Mouse (Mus musculus): ENCODE results near the gene Crtc1. TPM values are rescaled to one million over a fixed set of nuclear protein-coding genes. Genes with fewer than 3 reads are reported as not detected.
A peak's percentile ranks its signal among the peaks of the same experiment; 100 is the strongest.

The Crtc1 gene
- polyA plus RNA-seq, 1 experiment: 7.7 TPM

- no peak overlapping the region for H3K4me3 ChIP-seq (ENCODE audit: low read depth, low read length)
- H3K27me3 ChIP-seq (ENCODE audit: control insufficient read depth, insufficient read depth, low read length, poor library complexity, severe bottlenecking): no peaks in the 10 kb centered on the region
- TF ChIP-seq CTCF (IDR thresholded peaks at IDR 0.05; ENCODE audit: low read depth, low read length) (no peak), POLR2A (IDR thresholded peaks at IDR 0.05; ENCODE audit: insufficient read depth, low read length) (no peak), EP300 (IDR thresholded peaks at IDR 0.05; ENCODE audit: insufficient read depth, low read depth, low read length) (no peak)
- H3K9me3 ChIP-seq (replicated peaks; ENCODE audit: control insufficient read depth, insufficient read depth, low read length, poor library complexity, severe bottlenecking): no peaks in the 10 kb centered on the region
- no peaks in the 10 kb centered on the region for H3K4me1 ChIP-seq (ENCODE audit: control insufficient read depth, insufficient read depth, low read length)
- no peak overlapping the region for H3K27ac ChIP-seq (ENCODE audit: insufficient read depth, low read length)
- H3K9ac ChIP-seq (ENCODE audit: low read depth, poor library complexity, severe bottlenecking): no peak overlapping the region
- H3K36me3 ChIP-seq (ENCODE audit: control insufficient read depth, insufficient read depth, low read length, poor library complexity, severe bottlenecking): no peaks in the 10 kb centered on the region
Observed at GRCm38 (mm10) chr8:70460606-70461005, 21.2 kb upstream of the Crtc1 start.

GRCm38 (mm10) chr8:70460199-70460598 lies 20.8 kb upstream of the Crtc1 start:
- TF ChIP-seq EP300 (IDR thresholded peaks at IDR 0.05; ENCODE audit: insufficient read depth, low read depth, low read length) (no peak), POLR2A (IDR thresholded peaks at IDR 0.05; ENCODE audit: insufficient read depth, low read length) (no peak), CTCF (IDR thresholded peaks at IDR 0.05; ENCODE audit: low read depth, low read length) (no peak)
- H3K4me1 ChIP-seq (ENCODE audit: control insufficient read depth, insufficient read depth, low read length): no peaks in the 10 kb centered on the region
- no peaks in the 10 kb centered on the region for H3K9me3 ChIP-seq (replicated peaks; ENCODE audit: control insufficient read depth, insufficient read depth, low read length, poor library complexity, severe bottlenecking)
- no peaks in the 10 kb centered on the region for H3K27me3 ChIP-seq (ENCODE audit: control insufficient read depth, insufficient read depth, low read length, poor library complexity, severe bottlenecking)
- no peak overlapping the region for H3K9ac ChIP-seq (ENCODE audit: low read depth, poor library complexity, severe bottlenecking)
- H3K36me3 ChIP-seq (ENCODE audit: control insufficient read depth, insufficient read depth, low read length, poor library complexity, severe bottlenecking): no peaks in the 10 kb centered on the region
- H3K27ac ChIP-seq (ENCODE audit: insufficient read depth, low read length): no peak overlapping the region
- no peak overlapping the region for H3K4me3 ChIP-seq (ENCODE audit: low read depth, low read length)

GRCm38 (mm10) chr8:70459636-70460035 lies 20.3 kb upstream of the Crtc1 start:
- no peak overlapping the region for H3K9ac ChIP-seq (ENCODE audit: low read depth, poor library complexity, severe bottlenecking)
- no peaks in the 10 kb centered on the region for H3K4me1 ChIP-seq (ENCODE audit: control insufficient read depth, insufficient read depth, low read length)
- H3K36me3 ChIP-seq (ENCODE audit: control insufficient read depth, insufficient read depth, low read length, poor library complexity, severe bottlenecking): no peaks in the 10 kb centered on the region
- TF ChIP-seq EP300 (IDR thresholded peaks at IDR 0.05; ENCODE audit: insufficient read depth, low read depth, low read length) (no peak), POLR2A (IDR thresholded peaks at IDR 0.05; ENCODE audit: insufficient read depth, low read length) (no peak), CTCF (IDR thresholded peaks at IDR 0.05; ENCODE audit: low read depth, low read length) (peak; percentile 20)
- no peak overlapping the region for H3K4me3 ChIP-seq (ENCODE audit: low read depth, low read length)
- no peak overlapping the region for H3K27ac ChIP-seq (ENCODE audit: insufficient read depth, low read length)
- no peaks in the 10 kb centered on the region for H3K9me3 ChIP-seq (replicated peaks; ENCODE audit: control insufficient read depth, insufficient read depth, low read length, poor library complexity, severe bottlenecking)
- H3K27me3 ChIP-seq (ENCODE audit: control insufficient read depth, insufficient read depth, low read length, poor library complexity, severe bottlenecking): no peaks in the 10 kb centered on the region

GRCm38 (mm10) chr8:70458462-70458861 lies 19.1 kb upstream of the Crtc1 start:
- H3K27ac ChIP-seq (ENCODE audit: insufficient read depth, low read length): no peak overlapping the region
- TF ChIP-seq CTCF (IDR thresholded peaks at IDR 0.05; ENCODE audit: low read depth, low read length): no peak
- TF ChIP-seq POLR2A (IDR thresholded peaks at IDR 0.05; ENCODE audit: insufficient read depth, low read length): no peak
- TF ChIP-seq EP300 (IDR thresholded peaks at IDR 0.05; ENCODE audit: insufficient read depth, low read depth, low read length): no peak
- H3K4me1 ChIP-seq (ENCODE audit: control insufficient read depth, insufficient read depth, low read length): no peaks in the 10 kb centered on the region
- no peak overlapping the region for H3K9ac ChIP-seq (ENCODE audit: low read depth, poor library complexity, severe bottlenecking)
- H3K4me3 ChIP-seq (ENCODE audit: low read depth, low read length): no peak overlapping the region
- H3K9me3 ChIP-seq (replicated peaks; ENCODE audit: control insufficient read depth, insufficient read depth, low read length, poor library complexity, severe bottlenecking): no peaks in the 10 kb centered on the region
- no peaks in the 10 kb centered on the region for H3K27me3 ChIP-seq (ENCODE audit: control insufficient read depth, insufficient read depth, low read length, poor library complexity, severe bottlenecking)
- H3K36me3 ChIP-seq (ENCODE audit: control insufficient read depth, insufficient read depth, low read length, poor library complexity, severe bottlenecking): no peaks in the 10 kb centered on the region

- no peaks in the 10 kb centered on the region for H3K9me3 ChIP-seq (replicated peaks; ENCODE audit: control insufficient read depth, insufficient read depth, low read length, poor library complexity, severe bottlenecking)
- no peak overlapping the region for H3K9ac ChIP-seq (ENCODE audit: low read depth, poor library complexity, severe bottlenecking)
- H3K27me3 ChIP-seq (ENCODE audit: control insufficient read depth, insufficient read depth, low read length, poor library complexity, severe bottlenecking): no peaks in the 10 kb centered on the region
- no peak overlapping the region for H3K27ac ChIP-seq (ENCODE audit: insufficient read depth, low read length)
- TF ChIP-seq POLR2A (IDR thresholded peaks at IDR 0.05; ENCODE audit: insufficient read depth, low read length) (no peak), EP300 (IDR thresholded peaks at IDR 0.05; ENCODE audit: insufficient read depth, low read depth, low read length) (no peak), CTCF (IDR thresholded peaks at IDR 0.05; ENCODE audit: low read depth, low read length) (no peak)
- H3K36me3 ChIP-seq (ENCODE audit: control insufficient read depth, insufficient read depth, low read length, poor library complexity, severe bottlenecking): no peaks in the 10 kb centered on the region
- H3K4me3 ChIP-seq (ENCODE audit: low read depth, low read length): no peak overlapping the region
- H3K4me1 ChIP-seq (ENCODE audit: control insufficient read depth, insufficient read depth, low read length): no peaks in the 10 kb centered on the region
Observed at GRCm38 (mm10) chr8:70457882-70458281, 18.5 kb upstream of the Crtc1 start.

- H3K4me1 ChIP-seq (ENCODE audit: control insufficient read depth, insufficient read depth, low read length): no peaks in the 10 kb centered on the region
- no peak overlapping the region for H3K9ac ChIP-seq (ENCODE audit: low read depth, poor library complexity, severe bottlenecking)
- no peaks in the 10 kb centered on the region for H3K9me3 ChIP-seq (replicated peaks; ENCODE audit: control insufficient read depth, insufficient read depth, low read length, poor library complexity, severe bottlenecking)
- H3K36me3 ChIP-seq (ENCODE audit: control insufficient read depth, insufficient read depth, low read length, poor library complexity, severe bottlenecking): no peaks in the 10 kb centered on the region
- TF ChIP-seq POLR2A (IDR thresholded peaks at IDR 0.05; ENCODE audit: insufficient read depth, low read length): no peak
- no peak for TF ChIP-seq CTCF (IDR thresholded peaks at IDR 0.05; ENCODE audit: low read depth, low read length)
- TF ChIP-seq EP300 (IDR thresholded peaks at IDR 0.05; ENCODE audit: insufficient read depth, low read depth, low read length): no peak
- no peak overlapping the region for H3K4me3 ChIP-seq (ENCODE audit: low read depth, low read length)
- no peak overlapping the region for H3K27ac ChIP-seq (ENCODE audit: insufficient read depth, low read length)
- no peaks in the 10 kb centered on the region for H3K27me3 ChIP-seq (ENCODE audit: control insufficient read depth, insufficient read depth, low read length, poor library complexity, severe bottlenecking)
Observed at GRCm38 (mm10) chr8:70456996-70457395, 17.6 kb upstream of the Crtc1 start.

Data from ES-Bruce4 (cell line).